Mouse (Mus musculus): ENCODE measurements at regions not wholly inside any gene's neighbourhood (a gene's known extent, or its start where the extent isn't known, plus 50 kb on each side); places are given as distances from the start of the nearest gene placed in this dataset.

- no peak for TF ChIP-seq CTCF (conservative IDR thresholded peaks at IDR 0.05; ENCODE audit: insufficient read depth, insufficient read length, low read depth, low read length)
- no peak for TF ChIP-seq POLR2A (IDR thresholded peaks at IDR 0.05; ENCODE audit: low read depth, low read length)
These were observed 424.8 kb upstream of the Sall1 start for GRCm38 (mm10) chr8:89468782-89469220.

Data from kidney, adult 2 months (tissue).